Mouse (Mus musculus): ENCODE results near the gene Phlda3.

- TF ChIP-seq CTCF (IDR thresholded peaks at IDR 0.05; ENCODE audit: borderline replicate concordance, insufficient read depth, low read length), result no peak
- no peak for TF ChIP-seq POLR2A (IDR thresholded peaks at IDR 0.05; ENCODE audit: low read depth, low read length)
Measured at GRCm38 (mm10) chr1:135746248-135746647, 19.7 kb upstream of the Phlda3 start.
